Mouse (Mus musculus) ovary, postnatal 10 days (tissue): ENCODE results near the gene Man1a2.

ENCODE experiments used
- DNase-seq: peaks from one replicate; pipeline ENCODE4 v3.0.0; 2022; ENCODE audit warnings: low spot score

The Man1a2 gene

DNA sequence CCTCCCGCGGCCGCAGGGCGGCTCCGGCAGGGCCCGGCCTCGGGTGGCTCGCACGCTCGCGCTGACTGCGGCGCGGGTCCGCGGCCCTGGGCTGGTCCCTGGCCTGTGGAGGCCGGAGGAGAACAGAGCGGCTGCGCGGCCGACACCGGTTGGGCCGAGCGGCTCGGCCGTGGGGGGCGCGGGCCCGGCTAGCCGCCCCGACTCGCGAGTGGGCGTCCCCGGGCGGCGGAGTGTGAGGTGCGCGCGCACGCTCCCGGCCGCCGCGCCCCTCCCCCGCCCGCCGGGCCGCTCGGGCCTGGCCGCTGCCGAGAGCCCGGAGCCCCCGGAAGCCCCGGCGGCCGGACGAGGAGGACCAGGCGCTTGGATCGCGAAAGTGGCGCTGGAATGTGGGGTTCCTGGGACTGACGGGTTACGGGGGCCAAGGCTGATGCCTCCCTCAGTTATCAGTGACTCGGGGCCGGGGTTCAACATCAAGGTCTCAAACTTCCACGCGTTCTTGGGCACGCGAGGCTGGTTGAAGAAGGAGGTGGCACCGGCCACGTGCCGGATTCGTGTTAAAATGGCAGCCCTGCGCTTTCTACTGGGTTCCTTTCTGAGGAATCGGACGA, 564 bp upstream of the Man1a2 start:
- DNase-seq, result peak; percentile 62

DNA sequence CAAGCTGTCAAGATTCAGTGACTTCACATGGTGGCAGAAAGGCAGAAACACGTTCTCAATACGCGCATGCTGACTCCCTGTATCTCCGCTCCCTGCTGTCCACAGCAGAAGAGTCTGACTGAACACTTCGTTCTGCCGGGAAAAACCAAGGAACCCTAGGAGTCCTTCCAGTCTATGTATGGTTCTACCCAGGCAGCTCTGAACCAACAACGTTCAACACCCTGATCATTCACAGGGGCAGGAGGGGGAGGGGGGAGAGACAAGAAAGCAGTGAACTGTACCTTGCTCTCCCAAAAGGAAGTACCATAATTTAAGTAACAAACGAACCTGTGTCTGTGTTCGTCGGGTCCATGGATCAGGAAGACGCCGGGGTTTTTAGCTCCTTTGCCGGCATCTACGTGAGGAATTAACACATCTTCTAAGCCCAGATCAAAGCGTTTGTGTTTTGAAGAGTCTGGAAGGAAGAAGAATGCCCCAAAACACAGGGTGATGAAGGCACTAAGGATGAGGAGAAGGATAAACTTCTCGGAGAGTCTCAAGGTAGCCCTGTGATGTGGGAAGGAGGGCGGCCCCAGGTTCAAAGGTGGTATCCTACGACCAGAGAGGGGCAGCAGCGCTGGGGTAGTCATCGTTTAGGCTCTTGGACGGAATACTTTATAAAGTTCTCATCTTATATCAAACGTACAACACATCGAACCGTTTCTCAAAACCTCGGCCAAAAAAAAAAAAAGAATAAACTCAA, 898 bp downstream of the Man1a2 start:
- DNase-seq, result no peak

DNA sequence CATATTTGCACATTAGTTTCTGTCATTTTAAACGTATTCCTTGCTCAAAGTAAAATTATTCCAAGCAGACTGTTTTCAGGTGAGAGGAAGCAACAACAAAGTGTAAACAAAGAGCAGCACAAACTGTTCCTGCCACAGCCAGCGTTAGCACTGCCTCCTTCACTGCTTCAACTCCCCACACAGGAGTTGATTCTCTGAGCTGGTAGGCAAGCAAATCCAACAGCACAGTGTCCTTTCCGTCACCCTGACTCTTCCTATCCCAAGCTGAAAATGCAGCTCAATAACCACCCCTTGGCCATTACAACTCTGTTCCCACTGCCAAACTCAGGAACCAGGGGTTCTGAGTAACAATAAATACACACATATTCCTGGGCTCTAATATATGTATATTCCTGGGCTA, 2.5 kb downstream of the Man1a2 start:
- DNase-seq, result no peak

DNA sequence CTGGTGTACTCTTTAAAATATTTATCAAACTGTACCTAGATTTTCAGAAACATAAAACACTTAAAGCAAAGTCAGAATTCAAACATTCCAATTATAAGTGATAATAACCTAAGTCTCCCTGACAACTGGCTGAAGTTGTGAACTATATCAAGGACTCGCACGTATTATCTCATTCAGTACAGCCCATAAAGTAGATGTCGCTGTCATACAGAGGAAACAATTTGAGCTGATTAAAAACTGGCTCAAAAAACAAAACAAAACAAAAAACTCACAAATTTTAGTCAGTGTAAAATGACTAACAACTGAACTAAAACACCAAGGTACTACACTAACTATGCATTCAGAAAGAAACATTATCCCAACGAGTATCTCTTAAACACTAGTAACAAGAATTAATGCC, 3.0 kb downstream of the Man1a2 start:
- DNase-seq, result no peak

DNA sequence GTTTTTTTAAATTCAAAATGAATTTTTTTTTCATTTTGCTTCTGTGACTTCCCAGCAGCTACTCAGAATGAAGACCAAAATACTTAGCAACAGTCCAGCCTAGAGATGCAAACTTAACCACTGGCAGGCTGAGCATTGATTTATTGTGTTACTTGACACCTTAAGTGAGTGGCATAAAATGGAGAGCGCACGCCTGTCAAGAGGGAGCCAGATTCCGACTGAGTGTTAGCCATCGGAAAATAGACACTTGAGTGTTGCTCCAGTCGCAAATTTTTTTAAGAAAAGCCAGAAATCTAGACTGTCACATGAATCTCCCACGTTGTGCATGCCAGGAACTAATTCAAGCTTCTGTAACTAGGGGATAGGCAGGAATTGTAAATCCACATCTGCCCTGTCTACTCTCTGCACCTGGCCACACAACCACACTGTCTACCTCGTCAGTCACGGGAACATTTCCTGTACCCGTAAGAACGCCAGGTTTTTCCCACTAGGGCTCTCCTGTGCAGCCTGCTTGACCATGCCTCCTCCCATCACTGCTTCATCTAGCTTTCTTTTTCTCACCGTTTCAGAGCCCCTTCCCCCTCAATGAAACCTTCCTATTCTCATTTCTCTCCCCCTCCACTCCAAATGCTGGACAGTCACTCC, 3.7 kb downstream of the Man1a2 start:
- DNase-seq, result no peak

DNA sequence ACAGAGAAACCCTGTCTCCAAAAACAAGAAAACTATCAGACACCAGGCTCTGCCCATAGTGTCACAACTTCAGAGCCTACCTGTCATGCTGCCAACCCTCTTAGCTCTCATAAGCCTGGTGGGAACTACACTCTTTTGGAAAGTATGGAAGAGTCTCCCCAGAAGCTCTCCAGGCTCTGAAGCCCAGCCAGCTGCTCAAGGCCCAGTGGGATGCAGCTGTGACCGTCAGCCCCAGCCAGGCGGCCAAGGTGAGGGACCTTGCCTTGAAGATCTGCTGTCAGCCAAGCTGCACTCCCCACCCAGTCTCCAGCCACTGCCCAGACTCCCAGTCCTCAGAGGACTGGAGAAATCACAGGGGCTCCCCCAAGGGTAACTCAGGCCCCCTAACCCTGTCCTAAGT, 5.1 kb downstream of the Man1a2 start:
- no peak for DNase-seq

DNA sequence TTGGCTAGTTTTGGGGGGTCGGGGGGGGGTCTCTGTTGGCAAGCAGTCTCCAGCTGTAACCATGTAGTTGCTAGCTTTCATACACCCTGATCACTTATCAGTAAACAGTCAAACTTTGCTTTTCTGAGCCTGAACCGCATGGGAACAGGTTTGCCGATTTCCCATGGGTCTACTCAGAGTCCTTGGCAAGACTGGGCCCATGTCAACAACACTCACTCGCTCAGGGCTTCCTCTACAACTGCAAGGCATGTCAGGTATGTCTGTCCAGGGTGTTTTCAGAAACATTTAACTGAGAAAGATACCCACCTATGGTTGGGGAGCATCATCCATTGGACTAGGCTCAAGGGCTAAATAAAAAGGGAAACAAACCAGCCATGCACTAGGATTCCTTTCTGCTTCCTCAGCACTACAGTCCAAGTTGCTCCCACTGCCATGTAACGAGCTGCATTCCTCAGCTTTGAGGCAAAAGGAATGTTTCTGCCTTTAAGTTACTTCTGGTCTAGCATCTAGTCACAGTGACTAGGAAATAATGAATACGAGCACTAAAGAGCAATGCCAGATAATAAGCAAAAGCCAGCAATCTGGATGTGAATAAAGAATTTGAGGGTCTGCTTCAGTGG, 6.2 kb downstream of the Man1a2 start:
- no peak for DNase-seq

DNA sequence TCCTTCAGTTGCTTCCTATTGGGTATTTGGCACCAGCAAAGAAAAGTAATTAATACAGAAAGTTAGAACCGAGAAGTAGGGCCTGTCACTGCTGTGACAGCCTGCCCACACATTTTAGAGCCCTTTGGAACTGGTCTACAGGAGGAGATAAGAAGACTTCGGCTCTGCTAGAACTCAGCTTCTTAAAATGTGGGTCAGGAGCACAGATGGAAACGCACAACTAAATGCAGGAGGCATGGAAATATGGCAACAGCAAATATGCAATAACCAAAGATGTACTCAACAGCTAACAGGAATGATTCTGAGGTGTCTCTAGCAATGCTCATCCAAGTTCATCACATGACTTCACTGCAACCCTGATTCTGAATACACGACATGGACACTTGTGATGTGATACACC, 10.2 kb downstream of the Man1a2 start:
- no peak for DNase-seq

DNA sequence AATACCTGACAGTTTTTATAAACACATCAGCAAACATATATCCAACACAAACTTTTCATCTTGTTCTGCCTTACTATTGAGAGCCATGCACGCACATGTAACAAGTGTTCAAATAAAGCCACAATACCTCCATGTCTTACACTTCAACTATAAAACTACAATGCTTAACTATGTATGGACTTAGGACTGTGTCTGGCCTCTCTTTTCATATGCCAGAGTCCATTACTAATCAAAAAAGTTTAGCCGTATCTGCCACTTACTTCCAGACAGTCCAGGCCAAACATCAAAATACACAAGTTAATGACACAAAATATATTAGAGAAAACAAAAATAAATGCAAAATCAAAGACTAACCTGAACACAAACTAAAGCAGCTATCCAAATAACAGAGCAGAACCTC, 14.9 kb downstream of the Man1a2 start:
- DNase-seq, result no peak

DNA sequence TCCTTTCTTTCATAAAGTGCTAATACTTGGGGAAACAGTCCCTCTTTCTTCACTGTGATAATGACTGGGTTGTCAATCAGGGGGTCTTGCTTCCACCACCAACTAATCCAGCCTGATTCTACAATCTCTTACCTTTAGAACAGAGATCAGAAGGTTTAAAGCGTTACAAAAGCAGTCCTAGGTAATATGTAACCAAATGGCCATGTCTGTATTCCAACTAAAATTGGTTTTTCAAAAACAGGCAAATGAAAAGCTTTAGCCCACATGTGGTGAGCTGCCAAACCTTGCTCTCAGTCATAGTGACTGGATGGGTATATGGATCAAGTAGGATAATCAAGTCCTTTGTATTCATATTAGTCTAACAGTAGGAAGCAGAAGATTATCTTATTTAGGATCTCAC, 32.0 kb downstream of the Man1a2 start:
- no peak for DNase-seq

DNA sequence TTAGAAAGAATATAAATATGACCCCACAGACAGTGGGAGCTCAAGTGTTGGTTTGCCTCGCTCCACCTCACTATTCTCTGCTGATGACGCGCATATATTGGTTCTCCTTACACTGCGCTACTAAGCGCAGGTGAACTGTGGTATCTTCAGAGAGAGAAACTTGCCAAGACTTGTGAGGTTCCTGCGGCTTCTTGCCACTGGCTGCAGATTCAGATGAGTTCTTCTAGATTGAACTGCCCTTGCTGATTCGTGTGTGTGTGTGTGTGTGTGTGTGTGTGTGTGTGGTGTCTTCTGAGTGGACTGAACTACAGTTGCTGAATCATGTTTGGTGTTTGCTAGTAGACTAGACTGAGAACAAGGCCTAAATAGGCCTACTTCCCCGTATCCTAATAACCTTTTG, 43.7 kb downstream of the Man1a2 start:
- no peak for DNase-seq

DNA sequence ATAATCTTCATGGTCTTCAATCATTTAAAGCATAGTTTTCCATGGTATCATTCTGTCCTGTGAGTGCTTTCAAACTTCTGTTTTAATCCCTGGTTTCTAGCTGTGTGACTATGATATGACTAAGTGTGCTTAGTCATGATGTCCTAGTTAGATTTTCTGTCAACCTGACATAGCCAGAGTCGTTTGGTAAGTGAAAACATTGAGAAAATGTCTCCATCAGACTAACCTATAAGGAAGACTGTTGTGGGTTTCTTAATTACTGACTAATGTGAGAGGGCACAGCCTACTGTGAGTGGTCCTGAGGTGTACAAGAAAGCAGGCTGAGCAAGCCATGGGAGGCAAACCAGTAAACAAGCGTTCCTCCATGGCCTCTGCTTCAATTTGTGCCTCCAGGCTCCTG, 49.0 kb downstream of the Man1a2 start:
- DNase-seq, result no peak

DNA sequence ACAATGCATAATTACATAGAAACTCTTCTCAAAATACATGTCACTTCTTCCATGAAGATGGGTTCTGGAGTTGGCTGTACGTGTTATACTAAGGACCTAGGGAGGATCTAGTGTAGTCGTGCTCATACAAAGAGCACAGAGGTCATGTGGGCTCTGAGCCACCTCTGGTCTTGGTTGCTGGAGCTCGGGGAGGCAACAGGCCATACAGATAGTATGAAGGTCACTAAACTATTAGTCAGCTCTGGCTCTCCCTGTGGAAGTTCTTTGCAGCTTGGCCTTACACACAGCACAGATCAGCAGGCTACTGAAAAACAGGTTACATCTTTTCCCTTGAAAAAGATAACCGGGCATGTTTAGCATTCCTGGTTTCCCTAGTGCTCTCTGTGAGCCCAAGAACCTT, 50.5 kb downstream of the Man1a2 start:
- no peak for DNase-seq

DNA sequence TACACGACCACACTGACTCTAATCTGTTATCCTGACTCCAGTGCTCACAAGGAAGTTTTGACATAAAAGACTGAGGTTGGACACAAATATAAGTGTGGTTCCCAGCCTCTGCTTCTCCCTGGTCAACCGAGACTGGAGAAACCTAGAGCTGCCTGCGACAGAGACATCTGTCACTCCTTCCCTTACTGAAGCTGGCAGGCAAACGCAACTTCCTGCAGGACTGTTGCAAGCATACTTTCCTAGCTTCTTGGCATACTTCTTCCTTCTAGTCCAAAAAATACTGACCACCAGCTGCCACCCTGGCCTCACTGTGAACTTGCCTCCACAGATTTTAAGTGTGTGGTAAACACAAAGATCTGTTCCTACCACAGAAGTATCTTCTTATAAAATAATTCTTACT, 66.8 kb downstream of the Man1a2 start:
- no peak for DNase-seq

DNA sequence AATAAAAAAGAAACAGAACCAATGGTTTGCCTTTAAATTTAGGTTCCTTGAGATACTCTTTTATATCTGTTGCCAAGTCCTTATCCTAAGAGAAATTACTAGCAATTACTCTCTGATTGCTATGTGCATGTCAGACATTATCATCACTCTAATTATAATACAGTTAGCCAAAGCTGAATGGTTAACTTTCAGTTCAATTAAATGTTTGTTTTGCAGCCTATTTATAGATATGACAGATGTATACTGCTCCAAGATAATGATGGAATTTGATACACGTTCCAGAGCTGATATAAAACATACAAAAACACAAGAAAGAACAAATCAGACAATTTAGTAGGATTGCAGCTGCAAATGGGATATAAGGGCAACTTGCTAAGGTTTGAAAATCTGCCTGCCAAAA, 74.4 kb downstream of the Man1a2 start:
- no peak for DNase-seq

DNA sequence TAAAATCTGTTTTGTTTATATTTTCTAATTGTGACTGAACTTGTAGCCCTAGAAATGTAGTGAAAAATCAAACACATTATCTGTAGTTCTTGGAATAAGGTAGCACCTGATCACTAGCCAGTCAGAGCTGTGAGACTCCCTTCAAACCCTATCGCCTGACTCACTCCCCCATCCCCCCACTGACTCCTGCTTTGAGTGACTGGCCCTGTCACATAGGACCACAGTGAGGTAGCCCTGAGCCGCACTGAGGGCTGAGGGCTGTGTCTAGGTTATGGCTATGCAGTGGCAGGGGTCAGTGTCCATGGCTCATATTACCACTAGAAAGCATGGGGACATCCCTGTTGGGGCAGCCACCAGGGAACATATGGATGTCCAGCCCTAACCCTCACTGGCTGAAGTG, 80.8 kb downstream of the Man1a2 start:
- no peak for DNase-seq

DNA sequence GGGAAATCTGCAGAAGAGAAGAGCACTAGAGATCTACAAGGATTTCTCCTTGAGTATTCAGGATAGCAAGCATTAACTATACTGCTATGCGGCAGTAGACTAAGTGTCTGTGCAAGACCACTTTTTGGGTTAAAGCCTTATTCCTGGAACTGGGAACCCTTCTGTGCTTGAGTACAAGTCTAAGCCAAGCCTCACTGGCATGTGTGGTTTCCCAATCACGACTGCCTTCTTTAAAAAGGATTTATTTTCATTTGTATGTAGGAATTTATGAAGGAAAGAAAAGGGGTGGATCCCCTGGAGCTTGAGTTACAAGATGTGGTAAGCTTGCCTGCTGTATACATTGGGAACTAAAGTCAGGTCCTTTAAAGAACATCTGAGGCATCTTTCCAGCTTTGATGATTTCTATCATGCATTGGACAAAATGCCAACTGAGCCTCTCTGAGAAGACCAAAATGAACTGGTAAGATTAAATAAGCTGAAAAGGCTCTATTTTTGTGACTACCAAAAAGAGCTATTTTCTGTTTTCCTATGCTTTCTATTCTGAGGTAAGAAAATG, 86.0 kb downstream of the Man1a2 start:
- no peak for DNase-seq

DNA sequence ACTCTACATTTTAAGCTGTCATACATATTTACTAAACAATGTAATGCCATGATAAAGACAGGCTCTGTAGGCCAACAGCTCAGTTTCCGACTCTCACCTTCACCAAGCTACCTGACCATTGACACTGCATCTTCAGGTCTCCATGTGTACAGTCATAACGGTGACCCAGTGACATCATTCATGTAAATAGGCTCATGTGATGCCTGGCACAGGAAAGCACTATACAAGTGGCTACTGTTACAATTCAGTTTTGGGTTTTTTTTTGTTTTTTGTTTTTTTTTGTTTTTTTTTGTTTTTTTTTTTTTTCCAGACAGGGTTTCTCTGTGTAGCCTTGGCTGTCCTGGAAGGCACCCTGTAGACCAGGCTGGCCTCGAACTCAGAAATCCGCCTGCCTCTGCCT, 94.2 kb downstream of the Man1a2 start:
- DNase-seq, result no peak

DNA sequence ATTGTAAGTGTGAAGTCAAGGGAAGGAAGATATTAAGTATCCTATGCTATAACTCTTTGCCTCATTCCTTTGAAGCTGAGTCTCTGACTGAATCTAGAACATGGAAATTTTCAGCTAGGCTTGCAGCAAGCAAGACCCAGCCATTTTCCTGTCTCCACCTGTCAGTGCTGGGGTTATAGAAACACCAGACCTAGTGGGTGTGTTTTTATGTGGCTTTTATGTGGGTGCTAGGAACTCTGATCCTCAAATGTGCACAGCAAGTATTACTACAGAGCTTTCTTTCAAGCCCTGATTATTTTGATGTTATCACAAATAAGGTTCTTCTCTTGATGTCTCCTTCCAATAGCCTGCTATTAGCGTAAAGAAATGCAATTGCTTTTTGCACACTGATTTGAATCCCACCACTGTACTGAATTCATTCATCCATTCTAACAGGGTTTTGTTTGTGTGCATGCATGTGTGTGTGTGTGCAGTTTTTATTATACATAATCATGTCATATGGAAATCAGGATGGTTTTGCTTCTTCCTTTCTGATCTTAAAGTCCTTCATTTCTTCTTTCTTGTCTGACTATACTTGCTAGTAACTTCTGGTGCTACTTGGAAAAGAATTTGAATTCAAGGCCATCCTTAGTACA, 102.5 kb downstream of the Man1a2 start:
- DNase-seq, result no peak

DNA sequence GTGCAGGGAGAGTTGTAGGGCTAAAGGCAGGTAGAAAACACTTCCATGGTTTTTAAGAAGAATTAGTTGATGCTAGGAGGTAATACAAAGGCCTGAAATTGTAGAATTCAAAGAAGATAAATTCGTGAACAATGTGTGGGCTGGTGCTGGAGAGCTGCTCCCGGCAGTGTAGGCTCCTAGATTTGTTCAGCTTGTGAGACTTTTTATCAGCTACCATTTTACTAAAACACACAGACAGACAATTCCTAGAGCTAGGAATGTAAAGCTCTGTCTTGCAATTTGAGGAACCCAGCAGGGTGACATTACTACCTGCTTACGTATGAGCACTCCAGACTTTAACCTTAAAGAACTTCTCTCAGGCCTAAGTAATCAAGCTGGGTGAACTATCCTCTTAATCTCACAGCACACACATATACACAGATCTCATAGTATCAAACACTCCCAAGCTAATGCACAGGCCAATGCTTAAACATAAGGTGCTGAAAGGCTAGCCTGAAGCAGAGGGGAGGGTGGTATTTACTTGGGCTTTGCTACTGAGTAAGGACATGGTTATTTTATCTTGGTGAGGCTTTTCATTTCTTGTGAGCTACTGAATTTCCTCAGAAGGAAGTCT, 112.6 kb downstream of the Man1a2 start:
- DNase-seq, result no peak

DNA sequence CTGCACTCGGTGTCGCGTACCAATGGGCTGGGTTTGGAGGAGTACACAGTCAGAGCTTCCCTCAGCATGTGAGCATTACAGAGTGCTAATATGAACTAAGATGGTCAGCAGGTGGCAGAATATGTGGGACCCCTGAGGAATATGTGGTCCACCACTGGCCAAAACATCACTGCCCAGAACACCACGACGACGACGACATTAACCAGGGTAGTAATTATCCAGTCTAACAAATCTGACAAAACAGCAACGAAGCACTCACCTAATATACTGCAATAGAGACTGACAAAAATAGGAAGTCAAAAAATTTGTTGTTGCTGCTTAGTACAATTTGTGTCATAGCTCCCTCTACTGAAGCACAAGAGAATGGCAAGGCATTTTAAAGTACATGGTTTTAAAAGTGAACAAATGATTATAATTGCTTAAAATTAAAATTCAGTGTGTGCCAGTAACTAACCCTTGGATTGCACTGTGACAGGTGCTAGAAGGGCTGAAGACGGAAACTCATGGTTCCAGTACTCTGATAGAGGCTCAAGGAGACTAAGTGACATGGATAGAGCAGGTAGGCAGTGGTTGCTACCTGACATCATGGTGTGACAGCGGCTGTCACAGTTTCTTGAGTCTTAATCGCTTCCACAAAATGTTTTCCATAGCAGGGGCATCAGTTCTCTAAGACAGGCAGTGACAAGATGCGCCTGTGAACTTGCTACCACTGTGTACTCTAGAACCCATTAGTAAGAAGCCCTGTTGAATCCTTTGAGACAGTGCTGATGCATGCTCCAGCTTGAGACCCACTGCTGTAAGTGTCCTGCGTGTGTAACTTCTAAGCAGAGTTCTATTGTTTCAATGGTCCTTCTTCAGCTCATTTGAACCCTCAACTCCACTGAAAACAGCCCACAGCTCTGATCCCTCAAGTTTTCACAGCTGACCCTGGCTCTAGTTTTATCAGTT, 116.6 kb downstream of the Man1a2 start:
- DNase-seq, result no peak
